Mouse (Mus musculus) megakaryocyte, embryonic 14.5 days (primary cell): ENCODE results near the gene Sspo. TPM values are rescaled to one million over a fixed set of nuclear protein-coding genes. Genes with fewer than 3 reads are reported as not detected.

ENCODE experiments used
- H3K27me3 ChIP-seq: replicated peaks from 2 replicates; pipeline ENCODE3; 2012; ENCODE audit warnings: inconsistent platforms
- H3K36me3 ChIP-seq: replicated peaks from 2 replicates; pipeline ENCODE3; 2012; ENCODE audit warnings: low read length, inconsistent platforms, mixed read lengths
- H3K4me1 ChIP-seq: 2 replicates; pipeline ENCODE4 v1.6.1; 2012; ENCODE audit warnings: inconsistent platforms
- H3K4me3 ChIP-seq: replicated peaks from 2 replicates; pipeline ENCODE3; 2012; ENCODE audit warnings: moderate library complexity, mild to moderate bottlenecking, inconsistent platforms
- H3K9me3 ChIP-seq: 2 replicates; pipeline ENCODE4 v1.6.1; 2012; ENCODE audit warnings: inconsistent platforms
- FLI1 ChIP-seq: IDR thresholded peaks from 2 replicates; pipeline ENCODE4 v1.6.1; 2012; ENCODE audit warnings: low read length, inconsistent platforms, mixed read lengths
- GATA1 ChIP-seq: IDR thresholded peaks from 3 replicates; pipeline ENCODE4 v1.6.1; 2012; ENCODE audit warnings: mixed read lengths, low read length, inconsistent platforms, borderline replicate concordance
- polyA plus RNA-seq: library from polyadenylated mRNA; stranded (reverse); fragments of >175 nt; gene quantifications from 2 replicates; pipeline ENCODE4 v1.2.3, GENCODE M21; 2012; ENCODE audit warnings: low replicate concordance; ENCODE audit not compliant: insufficient read depth

Gene Sspo
- polyA plus RNA-seq, 1 experiment, result not detected

- peaks cover 15% of the 10 kb centered on the region for H3K36me3 ChIP-seq
- H3K9me3 ChIP-seq, result peaks cover 30% of the 10 kb centered on the region
- H3K4me3 ChIP-seq, result peak within 1 kb of the TSS; percentile 90
- peaks cover 91% of the 10 kb centered on the region for H3K27me3 ChIP-seq
- TF ChIP-seq GATA1, result no peak
- TF ChIP-seq FLI1, result no peak
- peaks cover 25% of the 10 kb centered on the region for H3K4me1 ChIP-seq
These were observed 2.6 kb upstream of the Sspo start, which contains the start of gene Zfp467 for GRCm38 (mm10) chr6:48445181-48446101. Gene Zfp467, minus strand, starts transcription at chr6:48445825.

GRCm38 (mm10) chr6:48446256-48446655 is 1.8 kb upstream of the Sspo start:
- Histone ChIP-seq H3K9me3 (peaks cover 23% of the 10 kb centered on the region), H3K4me1 (peaks cover 25% of the 10 kb centered on the region), H3K36me3 (peaks cover 12% of the 10 kb centered on the region), H3K4me3 (peak overlapping the region; percentile 90), H3K27me3 (peaks cover 91% of the 10 kb centered on the region)
- no peak for TF ChIP-seq FLI1
- TF ChIP-seq GATA1, result no peak

GRCm38 (mm10) chr6:48446896-48447295 is 1.1 kb upstream of the Sspo start:
- H3K27me3 ChIP-seq, result peaks cover 91% of the 10 kb centered on the region
- H3K4me1 ChIP-seq, result peaks cover 25% of the 10 kb centered on the region
- no peak overlapping the region for H3K4me3 ChIP-seq
- TF ChIP-seq FLI1 (no peak), GATA1 (no peak)
- peaks cover 17% of the 10 kb centered on the region for H3K9me3 ChIP-seq
- H3K36me3 ChIP-seq, result peaks cover 6% of the 10 kb centered on the region

- Histone ChIP-seq H3K4me3 (no peak overlapping the region), H3K4me1 (peaks cover 25% of the 10 kb centered on the region), H3K36me3 (no peaks in the 10 kb centered on the region), H3K9me3 (peaks cover under 1% of the 10 kb centered on the region; the same call in 1 of the 2 replicates), H3K27me3 (peaks cover 88% of the 10 kb centered on the region)
- TF ChIP-seq GATA1, result no peak
- TF ChIP-seq FLI1, result no peak
These were observed 498 bp downstream of the Sspo start for GRCm38 (mm10) chr6:48448527-48448926.

GRCm38 (mm10) chr6:48452151-48452550 is 4.1 kb downstream of the Sspo start:
- H3K4me3 ChIP-seq, result no peak overlapping the region
- no peaks in the 10 kb centered on the region for H3K9me3 ChIP-seq
- H3K27me3 ChIP-seq, result peaks cover 86% of the 10 kb centered on the region
- no peak for TF ChIP-seq GATA1
- no peak for TF ChIP-seq FLI1
- H3K4me1 ChIP-seq, result peaks cover 13% of the 10 kb centered on the region
- no peaks in the 10 kb centered on the region for H3K36me3 ChIP-seq

GRCm38 (mm10) chr6:48452771-48453170 is 4.7 kb downstream of the Sspo start:
- Histone ChIP-seq H3K4me3 (no peak overlapping the region), H3K4me1 (peaks cover 13% of the 10 kb centered on the region), H3K27me3 (peaks cover 87% of the 10 kb centered on the region), H3K9me3 (no peaks in the 10 kb centered on the region), H3K36me3 (no peaks in the 10 kb centered on the region)
- TF ChIP-seq GATA1 (no peak), FLI1 (no peak)

GRCm38 (mm10) chr6:48464966-48465679 is 17.1 kb downstream of the Sspo start:
- H3K4me3 ChIP-seq, result no peak overlapping the region
- H3K27me3 ChIP-seq, result peaks cover 81% of the 10 kb centered on the region
- TF ChIP-seq FLI1 (no peak), GATA1 (no peak)
- no peaks in the 10 kb centered on the region for H3K9me3 ChIP-seq
- no peaks in the 10 kb centered on the region for H3K4me1 ChIP-seq
- no peaks in the 10 kb centered on the region for H3K36me3 ChIP-seq

GRCm38 (mm10) chr6:48466715-48467114 is 18.7 kb downstream of the Sspo start:
- Histone ChIP-seq H3K27me3 (peaks cover 76% of the 10 kb centered on the region), H3K36me3 (no peaks in the 10 kb centered on the region), H3K4me1 (no peaks in the 10 kb centered on the region), H3K9me3 (no peaks in the 10 kb centered on the region), H3K4me3 (no peak overlapping the region)
- TF ChIP-seq GATA1 (no peak), FLI1 (no peak)

- no peaks in the 10 kb centered on the region for H3K36me3 ChIP-seq
- no peaks in the 10 kb centered on the region for H3K4me1 ChIP-seq
- H3K9me3 ChIP-seq, result no peaks in the 10 kb centered on the region
- peak overlapping the region; percentile 5 for H3K4me3 ChIP-seq
- H3K27me3 ChIP-seq, result peaks cover 74% of the 10 kb centered on the region
- TF ChIP-seq GATA1 (no peak), FLI1 (no peak)
These were observed 19.5 kb downstream of the Sspo start for GRCm38 (mm10) chr6:48467490-48467889.

- Histone ChIP-seq H3K9me3 (no peaks in the 10 kb centered on the region), H3K36me3 (no peaks in the 10 kb centered on the region), H3K4me1 (no peaks in the 10 kb centered on the region), H3K4me3 (no peak overlapping the region), H3K27me3 (peaks cover 83% of the 10 kb centered on the region)
- TF ChIP-seq FLI1, result no peak
- no peak for TF ChIP-seq GATA1
These were observed 22.7 kb downstream of the Sspo start for GRCm38 (mm10) chr6:48470739-48471138.
